Mouse (Mus musculus): ENCODE measurements around the gene Spdef. TPM values are rescaled to one million over a fixed set of nuclear protein-coding genes. Genes with fewer than 3 reads are reported as not detected.

Spdef gene
- polyA plus RNA-seq, 1 experiment: 1.3 TPM

DNA sequence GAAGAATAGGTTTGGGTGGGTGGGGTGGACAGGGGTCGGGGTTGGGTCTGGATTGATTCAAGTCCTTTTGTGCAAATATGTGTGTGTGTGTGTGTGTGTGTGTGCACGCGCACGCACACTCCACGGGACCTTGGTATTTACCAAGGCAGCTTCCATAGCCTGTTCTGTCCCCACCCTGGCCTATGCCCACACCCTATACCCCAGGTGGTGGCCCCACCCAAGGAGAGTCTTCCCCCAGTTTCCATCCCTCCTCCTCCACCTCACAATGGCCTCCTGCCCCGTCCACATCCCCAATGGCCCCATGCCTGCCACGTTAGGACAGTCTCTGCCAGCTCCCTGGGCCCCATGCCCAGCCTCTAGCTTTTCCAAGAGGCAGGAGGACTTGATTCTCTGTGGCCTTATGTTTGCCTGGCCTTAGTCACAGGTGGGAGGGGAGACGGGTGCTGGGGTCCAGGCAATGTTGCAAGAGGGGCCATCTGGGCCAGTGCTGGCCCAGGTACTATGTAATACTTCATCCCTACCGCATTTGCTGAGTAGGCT is 7.6 kb downstream of the Spdef start:
- no peak for TF ChIP-seq CTCF (IDR thresholded peaks at IDR 0.05; ENCODE audit: borderline replicate concordance, extremely low read depth, insufficient read depth, insufficient read length)
- no peak for TF ChIP-seq POLR2A (IDR thresholded peaks at IDR 0.05; ENCODE audit: borderline replicate concordance, extremely low read depth, insufficient read depth, insufficient read length, poor library complexity, severe bottlenecking)
- peak; percentile 52 for DNase-seq (ENCODE audit: low read depth)

GRCm38 (mm10) chr17:27720326-27720725 is 8.4 kb downstream of the Spdef start:
- TF ChIP-seq CTCF (IDR thresholded peaks at IDR 0.05; ENCODE audit: borderline replicate concordance, extremely low read depth, insufficient read depth, insufficient read length) (no peak), POLR2A (IDR thresholded peaks at IDR 0.05; ENCODE audit: borderline replicate concordance, extremely low read depth, insufficient read depth, insufficient read length, poor library complexity, severe bottlenecking) (no peak)
- DNase-seq (ENCODE audit: low read depth): no peak

DNA sequence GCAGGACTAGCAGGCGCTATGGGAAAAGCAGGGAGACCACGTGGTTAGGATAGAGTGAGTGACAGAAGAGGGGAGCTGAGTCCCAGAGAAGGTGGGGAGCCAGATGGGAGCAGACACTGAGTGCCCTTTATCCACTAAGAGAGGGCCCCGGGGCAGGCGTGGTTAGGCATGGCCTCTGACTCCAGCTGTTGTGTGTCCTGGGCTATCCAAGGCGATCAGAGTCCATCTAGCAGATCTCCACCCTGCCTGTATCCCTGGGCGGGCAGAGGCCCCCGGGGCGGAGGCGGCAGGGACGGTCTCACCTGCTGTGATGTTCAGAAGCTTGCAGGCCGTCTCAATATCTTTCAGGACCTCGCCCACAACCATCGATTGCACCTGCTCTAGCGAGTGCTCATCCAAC is 9.1 kb downstream of the Spdef start:
- DNase-seq (ENCODE audit: low read depth): no peak
- TF ChIP-seq POLR2A (IDR thresholded peaks at IDR 0.05; ENCODE audit: borderline replicate concordance, extremely low read depth, insufficient read depth, insufficient read length, poor library complexity, severe bottlenecking) (no peak), CTCF (IDR thresholded peaks at IDR 0.05; ENCODE audit: borderline replicate concordance, extremely low read depth, insufficient read depth, insufficient read length) (no peak)

- peak; percentile 64 for DNase-seq (ENCODE audit: low read depth)
- TF ChIP-seq CTCF (IDR thresholded peaks at IDR 0.05; ENCODE audit: borderline replicate concordance, extremely low read depth, insufficient read depth, insufficient read length): peak; percentile 32; the same call in 1 of the 2 replicates
- TF ChIP-seq POLR2A (IDR thresholded peaks at IDR 0.05; ENCODE audit: borderline replicate concordance, extremely low read depth, insufficient read depth, insufficient read length, poor library complexity, severe bottlenecking): no peak
Observed at GRCm38 (mm10) chr17:27718250-27718649, 10.5 kb downstream of the Spdef start.

- DNase-seq (ENCODE audit: low read depth): peak; percentile 53
- TF ChIP-seq POLR2A (IDR thresholded peaks at IDR 0.05; ENCODE audit: borderline replicate concordance, extremely low read depth, insufficient read depth, insufficient read length, poor library complexity, severe bottlenecking): no peak
- TF ChIP-seq CTCF (IDR thresholded peaks at IDR 0.05; ENCODE audit: borderline replicate concordance, extremely low read depth, insufficient read depth, insufficient read length): no peak
Observed at GRCm38 (mm10) chr17:27716804-27717203, 12.0 kb downstream of the Spdef start.

- DNase-seq (ENCODE audit: low read depth): peak; percentile 74
Observed at GRCm38 (mm10) chr17:27712832-27713231, 15.9 kb downstream of the Spdef start.

DNA sequence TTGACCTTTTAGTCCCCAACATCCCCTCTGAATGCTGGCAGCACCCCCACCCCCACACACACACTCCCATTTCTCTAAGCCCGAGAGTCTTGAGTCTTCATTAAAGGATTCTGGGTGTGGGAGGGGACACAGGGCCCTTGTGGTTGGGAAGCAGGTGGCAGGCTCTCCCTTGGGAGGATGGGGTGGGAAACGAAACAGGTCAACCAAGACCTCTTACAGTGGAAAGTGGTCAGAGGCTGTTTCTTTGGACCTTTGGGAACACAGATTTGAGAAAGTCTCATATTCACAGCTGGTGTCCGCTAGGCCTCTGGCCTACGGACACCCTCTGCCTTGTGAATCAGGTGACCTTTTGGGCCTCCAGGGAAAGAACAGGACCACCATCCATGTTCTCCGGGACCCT is 19.1 kb downstream of the Spdef start:
- DNase-seq (ENCODE audit: low read depth): no peak
- TF ChIP-seq CTCF (IDR thresholded peaks at IDR 0.05; ENCODE audit: borderline replicate concordance, extremely low read depth, insufficient read depth, insufficient read length): no peak
- TF ChIP-seq POLR2A (IDR thresholded peaks at IDR 0.05; ENCODE audit: borderline replicate concordance, extremely low read depth, insufficient read depth, insufficient read length, poor library complexity, severe bottlenecking): no peak

More at GRCm38 (mm10) chr17:27712832-27713231, 15.9 kb downstream of the Spdef start:
- TF ChIP-seq CTCF (IDR thresholded peaks at IDR 0.05; ENCODE audit: borderline replicate concordance, extremely low read depth, insufficient read depth, insufficient read length) (no peak), POLR2A (IDR thresholded peaks at IDR 0.05; ENCODE audit: borderline replicate concordance, extremely low read depth, insufficient read depth, insufficient read length, poor library complexity, severe bottlenecking) (no peak)

DNA sequence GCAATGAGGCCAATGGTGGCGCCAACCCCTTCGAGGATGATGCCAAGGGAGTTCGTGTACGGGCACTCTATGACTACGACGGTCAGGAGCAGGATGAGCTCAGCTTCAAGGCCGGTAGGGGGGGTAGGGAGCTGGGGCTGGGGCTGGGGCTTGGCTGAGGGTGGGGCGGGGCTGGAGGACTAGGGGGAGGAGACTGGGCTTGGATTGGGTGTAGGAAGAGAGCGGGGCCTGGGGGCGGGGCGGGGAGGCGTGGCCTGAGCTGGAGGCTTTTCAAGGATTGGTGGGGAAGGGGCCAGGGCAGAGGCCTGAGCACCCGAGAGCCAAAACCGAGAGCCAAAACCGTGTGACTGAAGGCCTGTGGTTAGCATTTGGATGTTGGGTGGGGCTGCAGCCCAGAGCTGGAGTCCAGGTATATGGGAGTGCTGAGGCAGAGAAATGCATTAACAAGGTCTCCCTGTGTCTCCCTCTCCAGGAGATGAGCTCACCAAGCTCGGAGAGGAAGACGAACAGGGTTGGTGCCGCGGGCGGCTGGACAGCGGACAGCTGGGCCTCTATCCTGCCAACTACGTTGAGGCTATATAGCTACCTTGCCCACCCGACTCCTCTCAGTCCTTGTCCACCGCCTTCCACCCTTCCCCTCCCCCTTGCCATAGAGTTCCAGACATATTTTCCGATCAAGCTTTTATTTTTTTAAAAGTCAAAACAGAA is 20.6 kb downstream of the Spdef start:
- peak; percentile 93 for DNase-seq (ENCODE audit: low read depth)
- no peak for TF ChIP-seq POLR2A (IDR thresholded peaks at IDR 0.05; ENCODE audit: borderline replicate concordance, extremely low read depth, insufficient read depth, insufficient read length, poor library complexity, severe bottlenecking)
- no peak for TF ChIP-seq CTCF (IDR thresholded peaks at IDR 0.05; ENCODE audit: borderline replicate concordance, extremely low read depth, insufficient read depth, insufficient read length)

DNA sequence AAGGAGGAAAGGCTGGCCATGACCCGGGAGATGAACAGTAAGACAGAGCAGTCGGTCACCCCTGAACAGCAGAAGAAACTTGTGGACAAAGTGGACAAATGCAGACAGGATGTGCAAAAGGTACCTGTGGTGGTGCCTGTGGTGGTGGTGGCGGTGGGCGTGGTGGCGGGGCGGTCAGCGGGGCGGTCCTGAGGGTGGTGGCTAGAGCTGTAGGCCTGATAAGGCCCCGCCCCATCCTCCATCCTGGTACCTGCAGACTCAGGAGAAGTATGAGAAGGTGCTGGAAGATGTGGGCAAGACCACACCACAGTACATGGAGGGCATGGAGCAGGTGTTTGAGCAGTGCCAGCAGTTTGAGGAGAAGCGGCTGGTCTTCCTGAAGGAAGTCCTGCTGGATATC is 23.1 kb downstream of the Spdef start:
- DNase-seq (ENCODE audit: low read depth): no peak
- TF ChIP-seq CTCF (IDR thresholded peaks at IDR 0.05; ENCODE audit: borderline replicate concordance, extremely low read depth, insufficient read depth, insufficient read length) (no peak), POLR2A (IDR thresholded peaks at IDR 0.05; ENCODE audit: borderline replicate concordance, extremely low read depth, insufficient read depth, insufficient read length, poor library complexity, severe bottlenecking) (no peak)

DNA sequence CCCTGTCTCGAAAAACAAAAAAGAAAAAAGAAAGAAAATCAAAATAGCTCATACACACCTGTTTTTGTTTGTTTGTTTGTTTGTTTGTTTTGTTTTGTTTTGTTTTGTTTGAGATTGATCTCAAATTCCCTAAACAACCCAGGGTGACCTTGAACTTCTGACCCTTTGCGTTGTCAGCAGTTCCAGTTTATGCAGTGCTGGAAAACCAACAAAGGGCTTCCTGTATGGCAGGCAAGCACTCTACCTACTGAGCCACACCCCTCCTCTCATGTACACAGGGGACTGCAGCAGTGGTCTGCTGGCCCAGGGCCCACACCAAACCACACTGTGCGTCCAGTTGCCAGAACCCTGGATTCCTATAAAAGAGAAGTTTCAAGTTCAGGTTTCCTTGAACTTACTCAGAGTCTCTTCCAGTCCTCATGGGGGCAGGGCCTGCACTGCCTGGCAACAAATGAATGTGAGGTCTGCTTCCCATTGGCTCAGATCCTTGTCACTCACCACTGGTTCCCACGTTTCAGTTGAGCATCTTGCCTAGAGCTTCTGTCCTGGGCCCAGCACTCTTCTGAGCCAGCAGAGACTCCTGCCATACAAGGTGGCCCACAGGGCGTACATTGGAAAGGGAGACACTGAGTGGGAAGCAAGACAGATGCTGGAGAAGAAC is 24.7 kb downstream of the Spdef start:
- no peak for TF ChIP-seq CTCF (IDR thresholded peaks at IDR 0.05; ENCODE audit: borderline replicate concordance, extremely low read depth, insufficient read depth, insufficient read length)
- TF ChIP-seq POLR2A (IDR thresholded peaks at IDR 0.05; ENCODE audit: borderline replicate concordance, extremely low read depth, insufficient read depth, insufficient read length, poor library complexity, severe bottlenecking): no peak
- peak; percentile 71 for DNase-seq (ENCODE audit: low read depth)

DNA sequence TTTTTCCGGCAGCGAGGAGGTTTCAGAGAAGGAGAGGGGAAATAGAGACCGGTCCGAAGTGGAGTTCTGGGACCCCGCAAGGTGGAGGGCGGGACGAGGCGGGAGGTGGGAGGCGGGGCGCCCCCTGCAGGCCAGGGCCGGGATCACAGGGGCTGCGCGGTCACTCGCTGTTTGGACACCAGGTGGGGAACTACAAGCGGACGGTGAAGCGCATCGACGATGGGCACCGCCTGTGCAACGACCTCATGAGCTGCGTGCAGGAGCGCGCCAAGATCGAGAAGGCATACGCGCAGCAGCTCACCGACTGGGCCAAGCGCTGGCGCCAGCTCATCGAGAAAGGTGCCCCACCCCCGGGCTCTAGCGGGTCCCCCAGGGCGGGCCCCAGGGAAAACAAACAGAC is 26.2 kb downstream of the Spdef start:
- no peak for TF ChIP-seq POLR2A (IDR thresholded peaks at IDR 0.05; ENCODE audit: borderline replicate concordance, extremely low read depth, insufficient read depth, insufficient read length, poor library complexity, severe bottlenecking)
- TF ChIP-seq CTCF (IDR thresholded peaks at IDR 0.05; ENCODE audit: borderline replicate concordance, extremely low read depth, insufficient read depth, insufficient read length): peak; percentile 78

More for the DNA sequence above, 26.2 kb downstream of the Spdef start:
- peak; percentile 66 for DNase-seq (ENCODE audit: low read depth)

Data from brain, embryonic 14.5 days (tissue).